Mouse (Mus musculus): Measurements from ENCODE around the gene Plekhb1. TPM values are rescaled to one million over a fixed set of nuclear protein-coding genes. Genes with fewer than 3 reads are reported as not detected.

Plekhb1 gene
- polyA plus RNA-seq (2014; fragmentation: Nextera tagmentation; extraction: Ambion mirVana): 16.2 and 19.1 TPM in 2 replicates

GRCm38 (mm10) chr7:100662231-100662630, at the start of gene Plekhb1:
Gene Plekhb1, minus strand, starts transcription at chr7:100662414.
- Histone ChIP-seq H3K4me3 (ENCODE audit: low read depth, low read length) (no peak within 1 kb of the TSS), H3K9ac (ENCODE audit: low read length) (no peak within 1 kb of the TSS), H3K36me3 (ENCODE audit: control insufficient read depth, insufficient read depth, low read length) (no peaks in the 10 kb centered on the region), H3K4me2 (ENCODE audit: low read length) (peak within 1 kb of the TSS; percentile 49), H3K4me1 (replicated peaks; ENCODE audit: control insufficient read depth, insufficient read depth, low read length) (peaks cover 18% of the 10 kb centered on the region), H3K9me3 (ENCODE audit: control insufficient read depth, low read length) (no peaks in the 10 kb centered on the region), H3K27me3 (replicated peaks; ENCODE audit: control insufficient read depth, insufficient read depth, low read length) (no peaks in the 10 kb centered on the region), H3K27ac (ENCODE audit: low read depth) (peak within 1 kb of the TSS; percentile 78)
- no peak for ATAC-seq (replicated peaks; ENCODE audit: low FRiP score, low TSS enrichment, low read depth)
- 55% methylated on average over 8 of the region's 8 CpGs for WGBS
- no peak for DNase-seq (ENCODE audit: low spot score)

GRCm38 (mm10) chr7:100706883-100707480, 44.8 kb upstream of the Plekhb1 start:
- Histone ChIP-seq H3K9me3 (ENCODE audit: control insufficient read depth, low read length) (no peaks in the 10 kb centered on the region), H3K4me3 (ENCODE audit: low read depth, low read length) (peak overlapping the region; percentile 76), H3K4me1 (replicated peaks; ENCODE audit: control insufficient read depth, insufficient read depth, low read length) (peaks cover 15% of the 10 kb centered on the region), H3K9ac (ENCODE audit: low read length) (peak overlapping the region; percentile 84), H3K27ac (ENCODE audit: low read depth) (peak overlapping the region; percentile 96), H3K36me3 (ENCODE audit: control insufficient read depth, insufficient read depth, low read length) (no peaks in the 10 kb centered on the region), H3K4me2 (ENCODE audit: low read length) (peak overlapping the region; percentile 83), H3K27me3 (replicated peaks; ENCODE audit: control insufficient read depth, insufficient read depth, low read length) (no peaks in the 10 kb centered on the region)
- ATAC-seq (replicated peaks; ENCODE audit: low FRiP score, low TSS enrichment, low read depth) (no peak; the same call in 1 of the 2 replicates), DNase-seq (ENCODE audit: low spot score) (no peak)
- under 1% methylated on average over 23 of the region's 23 CpGs for WGBS

GRCm38 (mm10) chr7:100706143-100706841, 44.1 kb upstream of the Plekhb1 start, which contains the start of gene Fam168a:
Gene Fam168a, plus strand, starts transcription at chr7:100706635.
- Histone ChIP-seq H3K27me3 (replicated peaks; ENCODE audit: control insufficient read depth, insufficient read depth, low read length) (no peaks in the 10 kb centered on the region), H3K9me3 (ENCODE audit: control insufficient read depth, low read length) (no peaks in the 10 kb centered on the region), H3K9ac (ENCODE audit: low read length) (peak within 1 kb of the TSS; percentile 84), H3K4me1 (replicated peaks; ENCODE audit: control insufficient read depth, insufficient read depth, low read length) (peaks cover 15% of the 10 kb centered on the region), H3K36me3 (ENCODE audit: control insufficient read depth, insufficient read depth, low read length) (no peaks in the 10 kb centered on the region), H3K4me3 (ENCODE audit: low read depth, low read length) (peak within 1 kb of the TSS; percentile 76), H3K27ac (ENCODE audit: low read depth) (peak within 1 kb of the TSS; percentile 96), H3K4me2 (ENCODE audit: low read length) (peak within 1 kb of the TSS; percentile 83)
- ATAC-seq (replicated peaks; ENCODE audit: low FRiP score, low TSS enrichment, low read depth) (peak; percentile 99), DNase-seq (ENCODE audit: low spot score) (peak; percentile 98)
- under 1% methylated on average over 35 of the region's 37 CpGs for WGBS

DNA sequence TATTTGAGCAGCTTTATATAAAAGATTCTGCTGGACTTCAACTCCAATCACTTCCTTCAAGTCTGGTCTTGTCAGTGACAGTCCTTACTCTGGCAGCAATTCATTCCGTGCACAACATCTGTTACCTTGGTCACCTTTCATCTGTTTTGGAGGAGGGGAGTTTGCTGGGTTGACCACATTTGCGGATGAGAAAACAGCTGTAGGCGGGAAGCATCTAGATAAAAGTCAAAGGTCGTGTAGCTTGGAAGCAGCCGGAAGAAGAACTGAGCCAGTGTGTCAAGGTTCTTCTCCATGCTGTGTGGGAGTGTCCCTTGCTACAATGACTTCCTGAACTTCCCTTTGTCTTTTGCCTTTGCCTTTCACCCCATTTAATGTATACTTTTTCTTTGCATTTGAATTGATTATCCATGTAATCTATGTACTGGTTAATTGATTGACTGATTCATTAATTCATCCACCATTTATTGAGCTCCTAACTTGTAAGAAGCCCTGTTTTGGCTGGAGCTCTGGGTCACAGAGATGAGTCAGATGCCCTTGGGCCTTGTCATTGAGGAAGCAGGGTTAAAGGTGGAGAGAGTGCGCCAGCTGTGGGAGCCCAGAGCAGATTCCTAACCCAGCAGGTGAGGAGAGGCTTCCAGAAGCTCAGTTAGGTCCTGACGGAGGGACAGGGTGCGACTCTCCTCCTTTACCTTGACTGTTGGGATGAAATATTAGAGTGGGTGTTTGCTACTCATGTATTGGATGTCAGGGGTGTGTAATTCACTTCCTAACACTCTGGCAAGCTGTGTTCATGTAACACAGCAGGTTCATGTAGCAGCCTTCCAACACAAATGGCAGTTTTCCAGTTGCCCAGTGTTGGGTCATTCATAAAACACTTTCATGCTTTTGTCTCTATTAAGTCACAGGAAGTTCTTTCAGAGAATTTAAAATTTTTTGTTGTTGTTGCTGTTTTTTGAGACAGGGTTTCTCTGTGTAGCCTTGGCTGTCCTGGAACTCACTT, 37.9 kb upstream of the Plekhb1 start:
- no peaks in the 10 kb centered on the region for H3K27me3 ChIP-seq (replicated peaks; ENCODE audit: control insufficient read depth, insufficient read depth, low read length)
- 51% methylated on average over 8 of the region's 8 CpGs for WGBS
- H3K4me1 ChIP-seq (replicated peaks; ENCODE audit: control insufficient read depth, insufficient read depth, low read length): no peaks in the 10 kb centered on the region
- no peaks in the 10 kb centered on the region for H3K36me3 ChIP-seq (ENCODE audit: control insufficient read depth, insufficient read depth, low read length)
- H3K4me3 ChIP-seq (ENCODE audit: low read depth, low read length): no peak overlapping the region
- no peak overlapping the region for H3K27ac ChIP-seq (ENCODE audit: low read depth)
- DNase-seq (ENCODE audit: low spot score): no peak
- no peaks in the 10 kb centered on the region for H3K9me3 ChIP-seq (ENCODE audit: control insufficient read depth, low read length)
- H3K4me2 ChIP-seq (ENCODE audit: low read length): no peak overlapping the region
- no peak for ATAC-seq (replicated peaks; ENCODE audit: low FRiP score, low TSS enrichment, low read depth)
- H3K9ac ChIP-seq (ENCODE audit: low read length): no peak overlapping the region

- WGBS: 68% methylated on average over 8 of the region's 8 CpGs
- Histone ChIP-seq H3K4me2 (ENCODE audit: low read length) (no peak overlapping the region), H3K4me1 (replicated peaks; ENCODE audit: control insufficient read depth, insufficient read depth, low read length) (no peaks in the 10 kb centered on the region), H3K27ac (ENCODE audit: low read depth) (no peak overlapping the region), H3K9me3 (ENCODE audit: control insufficient read depth, low read length) (no peaks in the 10 kb centered on the region), H3K36me3 (ENCODE audit: control insufficient read depth, insufficient read depth, low read length) (no peaks in the 10 kb centered on the region), H3K9ac (ENCODE audit: low read length) (no peak overlapping the region), H3K27me3 (replicated peaks; ENCODE audit: control insufficient read depth, insufficient read depth, low read length) (no peaks in the 10 kb centered on the region), H3K4me3 (ENCODE audit: low read depth, low read length) (no peak overlapping the region)
- no peak for ATAC-seq (replicated peaks; ENCODE audit: low FRiP score, low TSS enrichment, low read depth)
- no peak for DNase-seq (ENCODE audit: low spot score)
Measured at GRCm38 (mm10) chr7:100693199-100693598, 31.0 kb upstream of the Plekhb1 start.

- H3K36me3 ChIP-seq (ENCODE audit: control insufficient read depth, insufficient read depth, low read length): no peaks in the 10 kb centered on the region
- no peaks in the 10 kb centered on the region for H3K4me1 ChIP-seq (replicated peaks; ENCODE audit: control insufficient read depth, insufficient read depth, low read length)
- H3K4me2 ChIP-seq (ENCODE audit: low read length): no peak overlapping the region
- H3K9ac ChIP-seq (ENCODE audit: low read length): no peak overlapping the region
- H3K4me3 ChIP-seq (ENCODE audit: low read depth, low read length): no peak overlapping the region
- no peak for ATAC-seq (replicated peaks; ENCODE audit: low FRiP score, low TSS enrichment, low read depth)
- H3K27ac ChIP-seq (ENCODE audit: low read depth): no peak overlapping the region
- 79% methylated on average over 7 of the region's 7 CpGs for WGBS
- H3K9me3 ChIP-seq (ENCODE audit: control insufficient read depth, low read length): no peaks in the 10 kb centered on the region
- no peak for DNase-seq (ENCODE audit: low spot score)
- no peaks in the 10 kb centered on the region for H3K27me3 ChIP-seq (replicated peaks; ENCODE audit: control insufficient read depth, insufficient read depth, low read length)
Measured at GRCm38 (mm10) chr7:100688471-100688870, 26.3 kb upstream of the Plekhb1 start.

DNA sequence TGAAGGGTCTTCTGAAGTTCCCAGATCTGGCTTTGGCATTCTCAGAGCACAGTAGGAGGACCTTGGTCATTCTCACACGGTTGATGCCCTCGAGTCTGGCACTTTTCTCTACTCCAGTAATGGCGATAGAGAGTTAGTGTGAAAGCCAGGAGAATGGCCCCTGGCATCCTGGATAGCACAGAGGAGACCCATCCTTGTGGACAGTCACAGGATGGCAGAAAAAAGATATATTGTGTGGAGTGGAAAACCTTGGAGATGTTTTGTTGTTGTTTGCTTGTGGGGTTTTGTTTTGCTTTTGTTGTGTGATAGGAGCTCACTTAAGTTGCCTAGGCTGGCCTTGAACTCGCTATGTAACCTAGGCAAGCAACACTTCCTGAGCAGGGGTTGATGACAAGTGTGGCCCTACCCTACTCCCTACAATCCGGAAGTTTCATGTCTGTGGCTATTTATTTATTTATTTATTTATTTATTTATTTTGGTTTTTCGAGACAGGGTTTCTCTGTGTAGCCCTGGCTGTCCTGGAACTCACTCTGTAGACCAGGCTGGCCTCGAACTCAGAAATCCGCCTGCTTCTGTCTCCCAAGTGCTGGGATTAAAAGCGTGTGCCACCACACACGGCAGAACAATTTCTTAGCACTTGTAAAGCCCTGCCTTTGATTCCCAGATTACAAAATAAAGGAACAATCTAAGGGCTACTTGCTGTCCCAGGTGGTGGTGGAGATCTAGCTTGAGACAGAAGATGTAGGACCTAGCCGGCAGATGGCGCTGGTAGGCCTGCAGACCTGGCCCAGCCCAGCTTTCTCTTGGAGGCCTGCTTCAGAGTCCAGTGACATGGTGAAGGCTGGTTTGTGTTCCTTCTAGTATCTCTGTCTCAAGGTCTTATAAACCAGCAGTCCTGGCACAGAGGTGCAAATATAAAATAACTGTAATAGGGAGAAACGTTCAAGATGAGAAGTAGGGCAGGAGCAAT, 23.1 kb upstream of the Plekhb1 start:
- Histone ChIP-seq H3K9me3 (ENCODE audit: control insufficient read depth, low read length) (no peaks in the 10 kb centered on the region), H3K9ac (ENCODE audit: low read length) (no peak overlapping the region), H3K4me2 (ENCODE audit: low read length) (no peak overlapping the region), H3K36me3 (ENCODE audit: control insufficient read depth, insufficient read depth, low read length) (no peaks in the 10 kb centered on the region), H3K27ac (ENCODE audit: low read depth) (no peak overlapping the region), H3K4me1 (replicated peaks; ENCODE audit: control insufficient read depth, insufficient read depth, low read length) (no peaks in the 10 kb centered on the region), H3K4me3 (ENCODE audit: low read depth, low read length) (no peak overlapping the region), H3K27me3 (replicated peaks; ENCODE audit: control insufficient read depth, insufficient read depth, low read length) (no peaks in the 10 kb centered on the region)
- ATAC-seq (replicated peaks; ENCODE audit: low FRiP score, low TSS enrichment, low read depth) (peak; percentile 80; the same call in 1 of the 2 replicates), DNase-seq (ENCODE audit: low spot score) (peak; percentile 85)
- 37% methylated on average over 12 of the region's 13 CpGs for WGBS

All from intestine, embryonic 14.5 days (tissue).